Mouse (Mus musculus): Measurements from ENCODE around the gene Ciz1. TPM values are rescaled to one million over a fixed set of nuclear protein-coding genes. Genes with fewer than 3 reads are reported as not detected.
"Not testable (repeated sequence)": the region's sequence is repeated elsewhere in the genome, so short reads cannot be mapped to it uniquely, and the experiment has no call there.

Gene Ciz1
- total RNA-seq, 2 experiments from 2014 or later: 89.7 to 90.1 TPM

GRCm38 (mm10) chr2:32353007-32353542, 948 bp downstream of the Ciz1 start, which contains the start of gene Dnm1:
TSS of gene Dnm1 (minus strand) at chr2:32353338.
- Histone ChIP-seq H3K27ac (peak within 1 kb of the TSS; percentile 99), H3K4me3 (peak within 1 kb of the TSS; percentile 92)
- DNase-seq (ENCODE audit: extremely low spot score in 1 of 2, low spot score in 2 of 2): peak; percentile 94 to 98
- intact Hi-C loops (cut with DNase I): no loop called here
- no peak; the same call in none of the 2 replicates for TF ChIP-seq CTCF (IDR thresholded peaks at IDR 0.05)

- Histone ChIP-seq H3K27ac (peak overlapping the region; percentile 99), H3K4me3 (no peak overlapping the region)
- no peak; the same call in 1 of the 2 replicates for TF ChIP-seq CTCF (IDR thresholded peaks at IDR 0.05)
- intact Hi-C loops (cut with DNase I): no loop called here
- no peak for DNase-seq (ENCODE audit: extremely low spot score in 1 of 2, low spot score in 2 of 2)
Observed at GRCm38 (mm10) chr2:32353836-32354235, 1.7 kb downstream of the Ciz1 start.

GRCm38 (mm10) chr2:32354336-32354895, 2.3 kb downstream of the Ciz1 start:
- no peak for DNase-seq (ENCODE audit: extremely low spot score in 1 of 2, low spot score in 2 of 2)
- no peak overlapping the region for H3K27ac ChIP-seq
- H3K4me3 ChIP-seq: no peak overlapping the region
- no peak for TF ChIP-seq CTCF (IDR thresholded peaks at IDR 0.05)
- intact Hi-C loops (cut with DNase I): no loop called here

- no peak overlapping the region for H3K27ac ChIP-seq
- TF ChIP-seq CTCF (IDR thresholded peaks at IDR 0.05): no peak
- DNase-seq (ENCODE audit: extremely low spot score in 1 of 2, low spot score in 2 of 2): no peak
- intact Hi-C loops (cut with DNase I): no loop called here
- H3K4me3 ChIP-seq: no peak overlapping the region
Observed at GRCm38 (mm10) chr2:32356216-32356615, 4.1 kb downstream of the Ciz1 start.

- no peak for TF ChIP-seq CTCF (IDR thresholded peaks at IDR 0.05)
- Histone ChIP-seq H3K27ac (peak overlapping the region; percentile 38), H3K4me3 (no peak overlapping the region)
- no peak for DNase-seq (ENCODE audit: extremely low spot score in 1 of 2, low spot score in 2 of 2)
- intact Hi-C loops (cut with DNase I): no loop called here
Observed at GRCm38 (mm10) chr2:32357710-32358109, 5.6 kb downstream of the Ciz1 start.

GRCm38 (mm10) chr2:32358381-32358780, 6.3 kb downstream of the Ciz1 start:
- Histone ChIP-seq H3K27ac (peak overlapping the region; percentile 38; the same call in 1 of the 2 replicates), H3K4me3 (no peak overlapping the region)
- no peak for TF ChIP-seq CTCF (IDR thresholded peaks at IDR 0.05)
- intact Hi-C loops (cut with DNase I): no loop called here
- no peak for DNase-seq (ENCODE audit: extremely low spot score in 1 of 2, low spot score in 2 of 2)

- intact Hi-C loops (cut with DNase I): loop anchor here (2.0 kb wide), 1 partner anchor 52 kb away; no protein-coding TSS in a partner anchor
- peak overlapping the region; percentile 98 for H3K27ac ChIP-seq
- H3K4me3 ChIP-seq: peak overlapping the region; percentile 47
- DNase-seq (ENCODE audit: extremely low spot score in 1 of 2, low spot score in 2 of 2): peak in 1 of 2 experiments; percentile 78
- no peak for TF ChIP-seq CTCF (IDR thresholded peaks at IDR 0.05)
Observed at GRCm38 (mm10) chr2:32360741-32361140, 8.6 kb downstream of the Ciz1 start.

GRCm38 (mm10) chr2:32361437-32361836, 9.3 kb downstream of the Ciz1 start:
- DNase-seq (ENCODE audit: extremely low spot score in 1 of 2, low spot score in 2 of 2): peak; percentile 76 to 79
- intact Hi-C loops (cut with DNase I): loop anchor here (2.0 kb wide), 1 partner anchor 53 kb away; no protein-coding TSS in a partner anchor
- Histone ChIP-seq H3K4me3 (peak overlapping the region; percentile 47), H3K27ac (peak overlapping the region; percentile 98)
- TF ChIP-seq CTCF (IDR thresholded peaks at IDR 0.05): peak; percentile 68

GRCm38 (mm10) chr2:32362274-32362673, 10.1 kb downstream of the Ciz1 start:
- DNase-seq (ENCODE audit: extremely low spot score in 1 of 2, low spot score in 2 of 2): not testable (repeated sequence)
- intact Hi-C loops (cut with DNase I): loop anchor here (2.0 kb wide), 2 partner anchors 19 to 35 kb away; partner anchors contain the start of gene 1110008P14Rik
- peak overlapping the region; percentile 67 for H3K4me3 ChIP-seq
- H3K27ac ChIP-seq: peak overlapping the region; percentile 93

- intact Hi-C loops (cut with DNase I): loop anchor here (2.0 kb wide), 2 partner anchors 18 to 34 kb away; partner anchors contain the start of gene 1110008P14Rik
- Histone ChIP-seq H3K4me3 (peak overlapping the region; percentile 67), H3K27ac (peak overlapping the region; percentile 93)
- peak; percentile 90 to 95 for DNase-seq (ENCODE audit: extremely low spot score in 1 of 2, low spot score in 2 of 2)
- peak; percentile 95 for TF ChIP-seq CTCF (IDR thresholded peaks at IDR 0.05)
Observed at GRCm38 (mm10) chr2:32362817-32363340, 10.8 kb downstream of the Ciz1 start.

- H3K4me3 ChIP-seq: peak overlapping the region; percentile 67
- intact Hi-C loops (cut with DNase I): loop anchor here (2.0 kb wide), 2 partner anchors 17 to 33 kb away; partner anchors contain the start of gene 1110008P14Rik
- no peak for TF ChIP-seq CTCF (IDR thresholded peaks at IDR 0.05)
- DNase-seq (ENCODE audit: extremely low spot score in 1 of 2, low spot score in 2 of 2): no peak
- peak overlapping the region; percentile 93 for H3K27ac ChIP-seq
Observed at GRCm38 (mm10) chr2:32363376-32364106, 11.4 kb downstream of the Ciz1 start.

- intact Hi-C loops (cut with DNase I): no loop called here
- DNase-seq (ENCODE audit: extremely low spot score in 1 of 2, low spot score in 2 of 2): no peak
- H3K27ac ChIP-seq: no peak overlapping the region; the same call in 1 of the 2 replicates
- no peak for TF ChIP-seq CTCF (IDR thresholded peaks at IDR 0.05)
- H3K4me3 ChIP-seq: peak overlapping the region; percentile 67
Observed at GRCm38 (mm10) chr2:32364121-32364520, 12.0 kb downstream of the Ciz1 start.

All from left cerebral cortex, adult 2 months (tissue).